Mouse (Mus musculus): ENCODE data around the gene Map3k9. TPM values are rescaled to one million over a fixed set of nuclear protein-coding genes. Genes with fewer than 3 reads are reported as not detected.

The Map3k9 gene
- 2.2 and 2.4 TPM in 2 replicates for polyA plus RNA-seq (2015; fragmentation: Nextera tagmentation; extraction: Ambion mirVana)

DNA sequence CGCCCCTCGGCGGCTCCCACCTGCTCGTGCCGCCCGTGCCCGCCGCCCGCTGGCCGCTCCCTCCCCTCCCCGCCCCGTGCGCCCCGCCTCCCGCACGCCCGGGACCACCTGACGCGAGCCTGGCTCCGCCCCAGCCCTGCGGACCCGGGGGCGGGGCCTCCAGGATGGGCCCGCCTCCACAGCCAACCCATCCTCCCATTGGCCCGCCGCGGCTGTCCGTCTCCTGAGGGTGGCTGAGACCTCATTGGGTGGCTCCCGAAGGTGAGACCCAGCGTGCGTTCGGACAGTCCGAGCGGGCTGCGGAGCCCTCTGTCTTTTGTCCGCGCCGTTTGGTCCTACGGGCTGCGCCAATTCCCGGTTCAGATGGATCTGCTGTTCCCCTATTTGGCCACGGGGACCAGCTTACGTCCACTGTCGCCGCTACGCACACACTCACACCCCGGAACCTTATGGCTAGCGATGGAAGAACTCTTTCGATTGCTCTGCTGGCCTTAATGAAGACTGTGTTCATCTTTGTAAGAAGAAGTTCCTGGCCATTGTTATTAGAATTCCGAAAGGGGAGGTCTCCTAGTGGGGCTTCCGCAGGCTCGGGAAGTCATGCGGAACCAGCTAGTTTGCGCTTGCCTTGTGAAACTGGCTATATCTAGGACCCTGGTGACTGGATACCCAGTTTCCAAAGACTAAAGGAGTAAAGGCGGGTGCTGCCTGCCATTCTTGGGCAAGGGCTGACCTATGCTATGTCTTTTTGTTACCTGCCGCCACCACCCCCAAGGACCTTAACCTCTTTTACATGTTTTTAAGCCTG is at the start of gene Map3k9:
TSS of gene Map3k9 (minus strand) at position 71 of the 805 bp plus-strand sequence.
- H3K9me3 ChIP-seq (ENCODE audit: control insufficient read depth), result no peaks in the 10 kb centered on the region
- WGBS, result under 1% methylated on average over 41 of the region's 56 CpGs
- peak within 1 kb of the TSS; percentile 82 for H3K9ac ChIP-seq (ENCODE audit: low read depth, low read length)
- peak; percentile 95 for ATAC-seq
- 0 out of 2 replicates have a peak, but pooled peaks cover 5% of the 10 kb centered on the region for H3K4me1 ChIP-seq (replicated peaks; ENCODE audit: control insufficient read depth, insufficient read depth, low read length)
- peak within 1 kb of the TSS; percentile 95 for H3K4me2 ChIP-seq (replicated peaks; ENCODE audit: low read depth)
- peak within 1 kb of the TSS; percentile 91 for H3K27ac ChIP-seq (ENCODE audit: low read depth, low read length)
- TF ChIP-seq CTCF (IDR thresholded peaks at IDR 0.05; ENCODE audit: low read depth), result peak; percentile 33
- peak within 1 kb of the TSS; percentile 74 for H3K4me3 ChIP-seq (ENCODE audit: low read depth, low read length)
- H3K27me3 ChIP-seq (replicated peaks; ENCODE audit: control insufficient read depth, insufficient read depth, low read length), result no peaks in the 10 kb centered on the region; the same call in 1 of the 2 replicates
- no peaks in the 10 kb centered on the region for H3K36me3 ChIP-seq (ENCODE audit: control insufficient read depth, insufficient read depth)

DNA sequence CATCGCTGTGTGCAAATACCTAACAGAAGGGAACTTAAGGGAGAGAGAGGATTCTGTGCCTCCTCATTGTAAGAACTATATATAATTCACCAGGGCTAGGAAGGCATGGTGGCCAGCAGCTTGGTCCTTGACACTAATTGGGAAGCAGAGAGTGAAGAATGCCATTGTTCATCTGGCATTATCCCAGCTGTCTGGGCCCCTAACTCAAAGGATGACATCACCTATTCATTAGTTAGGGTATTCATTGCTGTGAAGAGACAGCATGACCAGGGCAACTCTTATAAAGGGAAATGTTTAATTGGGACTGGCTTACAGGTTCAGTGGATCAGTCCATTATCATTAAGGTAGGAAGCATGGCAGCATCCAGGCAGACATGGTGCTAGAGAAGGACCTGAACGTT is 47.4 kb upstream of the Map3k9 start:
- Histone ChIP-seq H3K4me2 (replicated peaks; ENCODE audit: low read depth) (no peak overlapping the region), H3K4me3 (ENCODE audit: low read depth, low read length) (no peak overlapping the region), H3K9ac (ENCODE audit: low read depth, low read length) (no peak overlapping the region), H3K4me1 (replicated peaks; ENCODE audit: control insufficient read depth, insufficient read depth, low read length) (no peaks in the 10 kb centered on the region), H3K9me3 (ENCODE audit: control insufficient read depth) (no peaks in the 10 kb centered on the region), H3K36me3 (ENCODE audit: control insufficient read depth, insufficient read depth) (no peaks in the 10 kb centered on the region), H3K27ac (ENCODE audit: low read depth, low read length) (no peak overlapping the region), H3K27me3 (replicated peaks; ENCODE audit: control insufficient read depth, insufficient read depth, low read length) (no peaks in the 10 kb centered on the region)
- 81% methylated on average over 2 of the region's 2 CpGs for WGBS
- ATAC-seq, result no peak
- no peak for TF ChIP-seq CTCF (IDR thresholded peaks at IDR 0.05; ENCODE audit: low read depth)

DNA sequence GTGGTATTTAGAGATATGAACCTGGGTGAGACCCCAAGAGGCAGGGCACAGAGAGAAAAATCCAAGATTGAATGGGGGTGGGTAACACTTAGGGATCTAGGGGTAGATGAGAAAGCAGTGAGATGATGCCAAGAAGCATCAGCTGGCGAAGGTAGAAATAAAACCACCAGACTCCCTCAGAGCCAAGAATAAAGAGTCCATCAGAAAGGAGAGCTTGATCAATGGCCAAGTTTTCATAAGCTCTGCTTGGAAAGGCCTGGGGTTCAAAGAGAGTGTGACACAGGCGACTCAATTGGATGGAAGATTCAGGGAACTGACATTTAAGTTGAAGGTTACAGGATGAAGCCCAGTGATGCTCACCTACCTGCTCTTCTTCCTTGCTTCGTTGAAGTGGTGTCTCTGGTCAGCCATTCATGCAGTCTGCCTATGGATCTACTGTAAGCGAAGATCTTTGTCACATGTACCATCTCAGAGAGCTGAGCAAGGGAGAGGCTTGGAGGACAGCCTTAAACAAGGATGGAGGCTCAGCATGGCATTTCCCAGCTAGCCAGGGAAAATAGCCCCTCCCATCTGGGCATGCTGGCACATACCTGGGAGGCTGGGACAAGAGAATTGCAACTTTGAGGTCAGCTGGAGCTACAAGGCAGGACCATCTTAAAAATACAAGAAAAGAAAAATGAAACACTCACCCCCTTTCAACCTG is 42.0 kb upstream of the Map3k9 start:
- ATAC-seq, result no peak
- 83% methylated on average over 4 of the region's 4 CpGs for WGBS
- Histone ChIP-seq H3K9me3 (ENCODE audit: control insufficient read depth) (no peaks in the 10 kb centered on the region), H3K4me2 (replicated peaks; ENCODE audit: low read depth) (no peak overlapping the region), H3K9ac (ENCODE audit: low read depth, low read length) (no peak overlapping the region), H3K27ac (ENCODE audit: low read depth, low read length) (no peak overlapping the region), H3K4me1 (replicated peaks; ENCODE audit: control insufficient read depth, insufficient read depth, low read length) (no peaks in the 10 kb centered on the region), H3K36me3 (ENCODE audit: control insufficient read depth, insufficient read depth) (no peaks in the 10 kb centered on the region), H3K4me3 (ENCODE audit: low read depth, low read length) (no peak overlapping the region), H3K27me3 (replicated peaks; ENCODE audit: control insufficient read depth, insufficient read depth, low read length) (no peaks in the 10 kb centered on the region)
- no peak for TF ChIP-seq CTCF (IDR thresholded peaks at IDR 0.05; ENCODE audit: low read depth)

DNA sequence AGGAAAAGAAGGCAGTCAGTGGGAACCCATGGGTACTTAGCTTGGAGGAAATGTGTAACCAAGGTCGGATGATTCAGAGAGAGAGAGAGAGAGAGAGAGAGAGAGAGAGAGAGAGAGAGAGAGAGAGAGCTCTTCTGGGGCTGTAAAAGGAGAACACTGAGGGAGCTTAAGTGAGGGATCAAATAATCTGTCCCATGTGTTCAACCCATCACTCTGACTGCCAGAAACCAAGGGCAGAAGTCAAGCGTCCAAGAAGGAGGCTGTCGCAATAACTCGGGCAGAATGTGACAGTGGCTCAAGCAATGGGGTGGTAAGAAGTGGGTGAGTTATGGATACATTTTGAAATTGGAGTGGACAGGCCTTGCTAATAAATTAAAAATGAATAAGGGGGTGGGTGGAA is 41.2 kb upstream of the Map3k9 start:
- no peaks in the 10 kb centered on the region for H3K4me1 ChIP-seq (replicated peaks; ENCODE audit: control insufficient read depth, insufficient read depth, low read length)
- no peaks in the 10 kb centered on the region for H3K9me3 ChIP-seq (ENCODE audit: control insufficient read depth)
- TF ChIP-seq CTCF (IDR thresholded peaks at IDR 0.05; ENCODE audit: low read depth), result no peak
- no peak overlapping the region for H3K4me3 ChIP-seq (ENCODE audit: low read depth, low read length)
- no peak overlapping the region for H3K4me2 ChIP-seq (replicated peaks; ENCODE audit: low read depth)
- H3K27ac ChIP-seq (ENCODE audit: low read depth, low read length), result no peak overlapping the region
- 74% methylated on average over 4 of the region's 4 CpGs for WGBS
- H3K9ac ChIP-seq (ENCODE audit: low read depth, low read length), result no peak overlapping the region
- H3K27me3 ChIP-seq (replicated peaks; ENCODE audit: control insufficient read depth, insufficient read depth, low read length), result no peaks in the 10 kb centered on the region
- H3K36me3 ChIP-seq (ENCODE audit: control insufficient read depth, insufficient read depth), result no peaks in the 10 kb centered on the region
- ATAC-seq, result no peak

DNA sequence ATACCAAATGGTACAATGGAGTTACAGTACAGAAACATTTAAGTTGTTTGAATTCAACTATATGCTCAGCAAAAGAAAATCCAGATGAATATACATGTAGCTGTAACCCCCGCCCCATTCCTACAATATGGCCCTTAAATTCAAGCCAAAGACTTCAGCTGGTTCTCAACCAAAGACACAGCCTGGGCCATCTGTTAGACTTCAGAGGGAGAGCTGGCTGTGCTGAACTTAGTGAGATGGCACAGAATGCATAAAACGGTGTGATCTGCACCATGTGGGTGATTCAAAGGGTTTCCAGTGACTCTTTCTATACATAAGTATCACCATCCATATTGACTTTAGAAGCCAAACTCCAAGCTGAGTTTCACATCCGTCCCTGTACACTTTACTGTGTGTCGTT is 39.7 kb upstream of the Map3k9 start:
- Histone ChIP-seq H3K9me3 (ENCODE audit: control insufficient read depth) (no peaks in the 10 kb centered on the region), H3K4me3 (ENCODE audit: low read depth, low read length) (no peak overlapping the region), H3K4me2 (replicated peaks; ENCODE audit: low read depth) (no peak overlapping the region), H3K9ac (ENCODE audit: low read depth, low read length) (no peak overlapping the region), H3K36me3 (ENCODE audit: control insufficient read depth, insufficient read depth) (no peaks in the 10 kb centered on the region), H3K27me3 (replicated peaks; ENCODE audit: control insufficient read depth, insufficient read depth, low read length) (no peaks in the 10 kb centered on the region), H3K27ac (ENCODE audit: low read depth, low read length) (no peak overlapping the region), H3K4me1 (replicated peaks; ENCODE audit: control insufficient read depth, insufficient read depth, low read length) (no peaks in the 10 kb centered on the region)
- TF ChIP-seq CTCF (IDR thresholded peaks at IDR 0.05; ENCODE audit: low read depth), result no peak
- no peak for ATAC-seq
- 88% methylated on average over 4 of the region's 4 CpGs for WGBS

DNA sequence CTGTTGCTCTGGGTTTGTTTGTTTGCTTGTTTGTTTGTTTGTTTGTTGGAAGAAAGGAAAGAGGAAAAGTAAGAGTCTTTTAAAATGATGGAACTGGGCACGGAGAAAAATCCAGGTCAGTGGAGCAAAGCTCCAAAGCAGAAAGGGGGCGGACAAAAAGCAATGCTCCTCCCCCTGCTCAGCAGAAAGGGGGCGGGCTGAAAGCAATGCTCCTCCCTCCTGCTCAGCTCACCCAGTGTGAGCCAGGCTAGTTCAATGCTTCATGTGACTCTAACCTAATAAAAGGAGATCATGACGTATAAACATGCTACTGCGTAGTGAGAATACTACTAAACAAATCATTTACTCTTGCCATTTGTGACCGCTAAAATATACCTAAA is 36.1 kb upstream of the Map3k9 start:
- no peak overlapping the region for H3K27ac ChIP-seq (ENCODE audit: low read depth, low read length)
- peak overlapping the region; percentile 32; the same call in 1 of the 2 replicates for H3K4me2 ChIP-seq (replicated peaks; ENCODE audit: low read depth)
- H3K9ac ChIP-seq (ENCODE audit: low read depth, low read length), result no peak overlapping the region
- 51% methylated on average over 6 of the region's 6 CpGs for WGBS
- no peaks in the 10 kb centered on the region for H3K36me3 ChIP-seq (ENCODE audit: control insufficient read depth, insufficient read depth)
- H3K9me3 ChIP-seq (ENCODE audit: control insufficient read depth), result no peaks in the 10 kb centered on the region
- no peak for ATAC-seq
- no peaks in the 10 kb centered on the region for H3K4me1 ChIP-seq (replicated peaks; ENCODE audit: control insufficient read depth, insufficient read depth, low read length)
- no peaks in the 10 kb centered on the region for H3K27me3 ChIP-seq (replicated peaks; ENCODE audit: control insufficient read depth, insufficient read depth, low read length)
- TF ChIP-seq CTCF (IDR thresholded peaks at IDR 0.05; ENCODE audit: low read depth), result no peak
- no peak overlapping the region for H3K4me3 ChIP-seq (ENCODE audit: low read depth, low read length)
